Mouse (Mus musculus) cerebellum, adult 2 months (tissue): Measurements from ENCODE around the gene Cdpf1. TPM values are rescaled to one million over a fixed set of nuclear protein-coding genes. Genes with fewer than 3 reads are reported as not detected.
"Not testable (repeated sequence)": the region's sequence is repeated elsewhere in the genome, so short reads cannot be mapped to it uniquely, and the experiment has no call there.

Experiments
- DNase-seq, 2 experiments: peaks; one replicate each; pipeline ENCODE4 v3.0.0; 2021
- H3K27ac ChIP-seq: fragments of 200-500 bp; 2 replicates; pipeline ENCODE4 v1.5.1; 2012; ENCODE audit warnings: low read length, control low read depth, inconsistent platforms; ENCODE audit not compliant: insufficient read depth
- H3K27me3 ChIP-seq: fragments of 200-500 bp; 2 replicates; pipeline ENCODE4 v1.6.1; 2012; ENCODE audit warnings: inconsistent platforms, mild to moderate bottlenecking, low read length, moderate library complexity; ENCODE audit not compliant: control insufficient read depth, insufficient read depth
- H3K4me1 ChIP-seq: fragments of 200-500 bp; 2 replicates; pipeline ENCODE4 v1.6.1; 2011; ENCODE audit warnings: low read length; ENCODE audit not compliant: control insufficient read depth, insufficient read depth
- H3K4me3 ChIP-seq: fragments of 200-500 bp; replicated peaks from 2 replicates; pipeline ENCODE3; 2011; ENCODE audit warnings: mild to moderate bottlenecking, low read depth, low read length, control low read depth; ENCODE audit not compliant: insufficient read depth
- CTCF ChIP-seq: fragments of 200-500 bp; IDR thresholded peaks from 2 replicates; pipeline ENCODE4 v1.5.1; 2011; ENCODE audit warnings: low read depth, mild to moderate bottlenecking, control low read depth, low read length, moderate library complexity, borderline replicate concordance; ENCODE audit not compliant: insufficient read depth
- POLR2A ChIP-seq: fragments of 200-500 bp; IDR thresholded peaks from 2 replicates; pipeline ENCODE4 v1.6.1; 2011; ENCODE audit warnings: low read length, control low read depth, borderline replicate concordance; ENCODE audit not compliant: insufficient read depth
- WGBS: fragments of 180-500 bp; shearing (Covaris S2); methylation state at CpG from one replicate; pipeline ENCODE4 v1.1.7; 2018; 5-methylcytosine and 5-hydroxymethylcytosine counted together
- polyA plus RNA-seq: library from polyadenylated mRNA; depleted of rRNA; stranded (reverse); fragments of >200 nt; gene quantifications from 2 replicates; pipeline ENCODE4 v1.2.3, GENCODE M21; 2012

The Cdpf1 gene
- polyA plus RNA-seq, 1 experiment: 21.6 TPM

- Histone ChIP-seq H3K4me3 (no peak overlapping the region), H3K4me1 (no peaks in the 10 kb centered on the region), H3K27ac (no peak overlapping the region), H3K27me3 (no peaks in the 10 kb centered on the region)
- no peak for DNase-seq
- 92% methylated on average over 6 of the region's 6 CpGs for WGBS
- TF ChIP-seq POLR2A (no peak), CTCF (no peak)
Measured at GRCm38 (mm10) chr15:85787482-85787881, 24.0 kb downstream of the Cdpf1 start.

GRCm38 (mm10) chr15:85786711-85787110 is 24.8 kb downstream of the Cdpf1 start:
- TF ChIP-seq POLR2A (no peak), CTCF (no peak)
- H3K27me3 ChIP-seq: no peaks in the 10 kb centered on the region
- H3K27ac ChIP-seq: no peak overlapping the region
- H3K4me3 ChIP-seq: no peak overlapping the region
- WGBS: 44% methylated on average over 5 of the region's 5 CpGs
- H3K4me1 ChIP-seq: no peaks in the 10 kb centered on the region
- DNase-seq: no peak

- no peaks in the 10 kb centered on the region for H3K4me1 ChIP-seq
- no peak for TF ChIP-seq CTCF
- no peak for TF ChIP-seq POLR2A
- H3K27me3 ChIP-seq: no peaks in the 10 kb centered on the region
- DNase-seq: no peak
- H3K4me3 ChIP-seq: no peak overlapping the region
- WGBS: 96% methylated on average over 3 of the region's 3 CpGs
- H3K27ac ChIP-seq: no peak overlapping the region
Measured at GRCm38 (mm10) chr15:85784341-85784740, 27.2 kb downstream of the Cdpf1 start.

- no peak for TF ChIP-seq CTCF
- TF ChIP-seq POLR2A: no peak
- no peak for DNase-seq
- 92% methylated on average over 4 of the region's 4 CpGs for WGBS
Measured at GRCm38 (mm10) chr15:85783146-85783545, 28.4 kb downstream of the Cdpf1 start.

GRCm38 (mm10) chr15:85778891-85779290 is 32.6 kb downstream of the Cdpf1 start:
- not testable (repeated sequence) for H3K4me1 ChIP-seq, H3K4me3 ChIP-seq, DNase-seq, H3K27me3 ChIP-seq, H3K27ac ChIP-seq
- WGBS: 86% methylated on average over 6 of the region's 6 CpGs

More at GRCm38 (mm10) chr15:85783146-85783545, 28.4 kb downstream of the Cdpf1 start:
- Histone ChIP-seq H3K4me1 (no peaks in the 10 kb centered on the region), H3K27me3 (no peaks in the 10 kb centered on the region), H3K27ac (no peak overlapping the region), H3K4me3 (no peak overlapping the region)

- H3K27ac ChIP-seq: no peak overlapping the region
- no peak overlapping the region for H3K4me3 ChIP-seq
- WGBS: 36% methylated on average over 5 of the region's 5 CpGs
- H3K4me1 ChIP-seq: 0 out of 2 replicates have a peak, but pooled peaks cover 2% of the 10 kb centered on the region
- H3K27me3 ChIP-seq: no peaks in the 10 kb centered on the region
- DNase-seq: peak in 1 of 2 experiments; percentile 6
- no peak for TF ChIP-seq POLR2A
- no peak for TF ChIP-seq CTCF
Measured at GRCm38 (mm10) chr15:85776771-85777170, 34.7 kb downstream of the Cdpf1 start.

- H3K27me3 ChIP-seq: no peaks in the 10 kb centered on the region
- no peak for DNase-seq
- H3K27ac ChIP-seq: no peak overlapping the region
- 0 out of 2 replicates have a peak, but pooled peaks cover 2% of the 10 kb centered on the region for H3K4me1 ChIP-seq
- TF ChIP-seq POLR2A (no peak), CTCF (no peak)
- 66% methylated on average over 2 of the region's 2 CpGs for WGBS
- H3K4me3 ChIP-seq: no peak overlapping the region
Measured at GRCm38 (mm10) chr15:85776241-85776640, 35.3 kb downstream of the Cdpf1 start.

- Histone ChIP-seq H3K4me1 (0 out of 2 replicates have a peak, but pooled peaks cover 2% of the 10 kb centered on the region), H3K4me3 (no peak overlapping the region), H3K27ac (no peak overlapping the region), H3K27me3 (no peaks in the 10 kb centered on the region)
- no peak for TF ChIP-seq CTCF
- TF ChIP-seq POLR2A: no peak
- 90% methylated on average over 7 of the region's 7 CpGs for WGBS
- no peak for DNase-seq
Measured at GRCm38 (mm10) chr15:85775001-85775400, 36.5 kb downstream of the Cdpf1 start.
